Mouse (Mus musculus): Measurements from ENCODE around the gene Stk11ip. TPM values are rescaled to one million over a fixed set of nuclear protein-coding genes. Genes with fewer than 3 reads are reported as not detected.

The Stk11ip gene
- total and polyA plus RNA-seq, 3 experiments = 16.0 to 36.9 (median 17.3) TPM

GRCm38 (mm10) chr1:75581936-75582624 is 60.8 kb downstream of the Stk11ip start:
- dilution Hi-C loops (cut with MboI; ENCODE audit: extremely low pct_ligation_motif_present, extremely low pct_unique_long_range_greater_than_20kb, low sequenced_read_pairs) = no loop called here
- H3K27me3 ChIP-seq (replicated peaks) = peaks cover 15% of the 10 kb centered on the region
- no peak overlapping the region for H3K27ac ChIP-seq (ENCODE audit: insufficient read depth, low read depth)
- no peak overlapping the region for H3K4me2 ChIP-seq (ENCODE audit: insufficient read depth, low read depth, poor library complexity, severe bottlenecking)
- no peak for DNase-seq (ENCODE audit: extremely low read depth)
- no peaks in the 10 kb centered on the region for H3K9me3 ChIP-seq (replicated peaks; ENCODE audit: low read length)
- no peaks in the 10 kb centered on the region for H3K4me1 ChIP-seq (ENCODE audit: control insufficient read depth in 1 of 2, insufficient read depth in 2 of 2)
- H3K36me3 ChIP-seq (replicated peaks in 1 of 2; ENCODE audit: control insufficient read depth in 1 of 2, insufficient read depth in 1 of 2, low read length in 1 of 2) = no peaks in the 10 kb centered on the region
- TF ChIP-seq POLR2AphosphoS2 (IDR thresholded peaks at IDR 0.05; ENCODE audit: low read depth, low read length) = no peak
- no peak for TF ChIP-seq TBP (conservative IDR thresholded peaks at IDR 0.05; ENCODE audit: low read depth, low read length)
- TF ChIP-seq USF2 (conservative IDR thresholded peaks at IDR 0.05; ENCODE audit: low read depth, low read length) = no peak
- no peak for TF ChIP-seq RAD21 (IDR thresholded peaks at IDR 0.05; ENCODE audit: low read depth, low read length)
- TF ChIP-seq CHD1 (IDR thresholded peaks at IDR 0.05; ENCODE audit: low read depth, low read length) = no peak
- TF ChIP-seq SMC3 (IDR thresholded peaks at IDR 0.05; ENCODE audit: low read depth, low read length) = no peak
- no peak for TF ChIP-seq E2F4 (IDR thresholded peaks at IDR 0.05; ENCODE audit: insufficient replicate concordance, low read depth, low read length)
- TF ChIP-seq NELFE (IDR thresholded peaks at IDR 0.05; ENCODE audit: low read depth, low read length) = no peak
- TF ChIP-seq MAZ (IDR thresholded peaks at IDR 0.05; ENCODE audit: low read depth, low read length) = no peak
- TF ChIP-seq ZC3H11A (IDR thresholded peaks at IDR 0.05; ENCODE audit: low read depth, low read length) = no peak
- TF ChIP-seq CTCF (conservative IDR thresholded peaks at IDR 0.05 in 1 of 2, IDR thresholded peaks at IDR 0.05 in 1 of 2; ENCODE audit: low read depth in 2 of 2, low read length in 2 of 2) = no peak
- no peak for TF ChIP-seq USF1 (IDR thresholded peaks at IDR 0.05; ENCODE audit: low read depth, low read length)
- TF ChIP-seq ETS1 (conservative IDR thresholded peaks at IDR 0.05; ENCODE audit: low read depth, low read length) = no peak
- TF ChIP-seq TCF12 (IDR thresholded peaks at IDR 0.05; ENCODE audit: low read depth, low read length) = no peak
- TF ChIP-seq POLR2A (IDR thresholded peaks at IDR 0.05; ENCODE audit: low read depth, low read length) = no peak
- no peak for TF ChIP-seq SIN3A (IDR thresholded peaks at IDR 0.05; ENCODE audit: low read length)
- no peak overlapping the region for H3K9ac ChIP-seq (ENCODE audit: insufficient read depth, low read depth)
- H3K4me3 ChIP-seq (replicated peaks in 1 of 3; ENCODE audit: low read depth in 2 of 3, low read length in 2 of 3, poor library complexity in 1 of 3) = no peak overlapping the region
- in situ Hi-C loops (cut with MboI; ENCODE audit: low pct_ligation_motif_present, low pct_unique_long_range_greater_than_20kb, low sequenced_read_pairs) = no loop called here
- no peaks in the 10 kb centered on the region for H3K79me2 ChIP-seq (replicated peaks; ENCODE audit: control insufficient read depth, extremely low read depth, insufficient read depth, poor library complexity, severe bottlenecking)

DNA sequence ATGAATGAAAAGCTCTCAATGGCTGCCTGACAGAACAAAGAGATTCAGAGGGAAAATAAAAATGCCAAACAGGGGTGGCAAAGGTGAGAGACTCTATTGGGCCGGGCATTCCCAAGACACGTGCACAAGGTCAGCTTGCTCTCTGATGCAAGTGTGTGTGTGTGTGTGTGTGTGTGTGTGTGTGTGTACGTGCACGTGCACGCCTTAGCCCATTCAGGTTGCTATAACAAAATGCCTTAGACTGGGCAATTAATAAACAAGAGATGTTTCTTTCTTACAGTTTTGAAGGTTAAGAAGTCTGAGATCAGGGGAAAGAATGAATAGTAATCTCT is 61.3 kb downstream of the Stk11ip start:
- no peak overlapping the region for H3K4me2 ChIP-seq (ENCODE audit: insufficient read depth, low read depth, poor library complexity, severe bottlenecking)
- no peak overlapping the region for H3K4me3 ChIP-seq (replicated peaks in 1 of 3; ENCODE audit: low read depth in 2 of 3, low read length in 2 of 3, poor library complexity in 1 of 3)
- in situ Hi-C loops (cut with MboI; ENCODE audit: low pct_ligation_motif_present, low pct_unique_long_range_greater_than_20kb, low sequenced_read_pairs) = no loop called here
- no peaks in the 10 kb centered on the region for H3K36me3 ChIP-seq (replicated peaks in 1 of 2; ENCODE audit: control insufficient read depth in 1 of 2, insufficient read depth in 1 of 2, low read length in 1 of 2)
- H3K27me3 ChIP-seq (replicated peaks) = peaks cover 18% of the 10 kb centered on the region
- H3K9me3 ChIP-seq (replicated peaks; ENCODE audit: low read length) = no peaks in the 10 kb centered on the region
- H3K4me1 ChIP-seq (ENCODE audit: control insufficient read depth in 1 of 2, insufficient read depth in 2 of 2) = no peaks in the 10 kb centered on the region
- no peak overlapping the region for H3K9ac ChIP-seq (ENCODE audit: insufficient read depth, low read depth)
- no peak overlapping the region for H3K27ac ChIP-seq (ENCODE audit: insufficient read depth, low read depth)
- H3K79me2 ChIP-seq (replicated peaks; ENCODE audit: control insufficient read depth, extremely low read depth, insufficient read depth, poor library complexity, severe bottlenecking) = no peaks in the 10 kb centered on the region
- dilution Hi-C loops (cut with MboI; ENCODE audit: extremely low pct_ligation_motif_present, extremely low pct_unique_long_range_greater_than_20kb, low sequenced_read_pairs) = no loop called here
- no peak for TF ChIP-seq KAT2A (IDR thresholded peaks at IDR 0.05; ENCODE audit: insufficient replicate concordance, low read length)
- TF ChIP-seq CHD1 (IDR thresholded peaks at IDR 0.05; ENCODE audit: low read depth, low read length) = no peak
- no peak for TF ChIP-seq ELF1 (IDR thresholded peaks at IDR 0.05; ENCODE audit: low read depth, low read length)
- no peak for TF ChIP-seq EP300 (IDR thresholded peaks at IDR 0.05; ENCODE audit: low read length)
- no peak for TF ChIP-seq SMC3 (IDR thresholded peaks at IDR 0.05; ENCODE audit: low read depth, low read length)
- no peak for TF ChIP-seq ZKSCAN1 (IDR thresholded peaks at IDR 0.05; ENCODE audit: borderline replicate concordance, low read depth, low read length)
- TF ChIP-seq MEF2A (IDR thresholded peaks at IDR 0.05; ENCODE audit: borderline replicate concordance, low read depth, low read length) = no peak
- no peak for TF ChIP-seq POLR2AphosphoS2 (IDR thresholded peaks at IDR 0.05; ENCODE audit: low read depth, low read length)
- TF ChIP-seq GABPA (IDR thresholded peaks at IDR 0.05; ENCODE audit: insufficient replicate concordance, low read depth, low read length) = no peak
- TF ChIP-seq SIN3A (IDR thresholded peaks at IDR 0.05; ENCODE audit: low read length) = no peak
- no peak for TF ChIP-seq MAX (IDR thresholded peaks at IDR 0.05; ENCODE audit: low read length)
- TF ChIP-seq POLR2A (IDR thresholded peaks at IDR 0.05; ENCODE audit: low read depth, low read length) = no peak
- no peak for DNase-seq (ENCODE audit: extremely low read depth)
